Mouse (Mus musculus) frontal cortex, postnatal 14 days (tissue): ENCODE results near the gene Mrc1.
"Not testable (repeated sequence)": the region's sequence is repeated elsewhere in the genome, so short reads cannot be mapped to it uniquely, and the experiment has no call there.

Source experiments
- DNase-seq, 2 experiments: peaks; one replicate each; pipeline ENCODE4 v3.0.0; 2022; ENCODE audit warnings: low spot score in 2 of 2

The Mrc1 gene

GRCm38 (mm10) chr2:14229149-14229548 lies at the start of gene Mrc1:
Gene Mrc1, plus strand, starts transcription at chr2:14229392.
- DNase-seq = no peak

- DNase-seq = no peak
These were observed 44.8 kb upstream of the Mrc1 start for GRCm38 (mm10) chr2:14184375-14184774.

GRCm38 (mm10) chr2:14190684-14191083 lies 38.5 kb upstream of the Mrc1 start:
- no peak for DNase-seq

- no peak for DNase-seq
These were observed 37.6 kb upstream of the Mrc1 start for GRCm38 (mm10) chr2:14191601-14192000.

GRCm38 (mm10) chr2:14192046-14192445 lies 37.1 kb upstream of the Mrc1 start:
- DNase-seq = no peak

- not testable (repeated sequence) for DNase-seq
These were observed 30.8 kb upstream of the Mrc1 start for GRCm38 (mm10) chr2:14198325-14198903.

GRCm38 (mm10) chr2:14199621-14200020 lies 29.6 kb upstream of the Mrc1 start:
- DNase-seq = peak in 1 of 2 experiments; percentile 7

- DNase-seq = not testable (repeated sequence)
These were observed 28.2 kb upstream of the Mrc1 start for GRCm38 (mm10) chr2:14200879-14201445.

- DNase-seq = no peak
These were observed 24.9 kb upstream of the Mrc1 start for GRCm38 (mm10) chr2:14204308-14204707.

- no peak for DNase-seq
These were observed 22.4 kb upstream of the Mrc1 start for GRCm38 (mm10) chr2:14206798-14207197.

GRCm38 (mm10) chr2:14210731-14211130 lies 18.5 kb upstream of the Mrc1 start:
- DNase-seq = no peak

GRCm38 (mm10) chr2:14211606-14212005 lies 17.6 kb upstream of the Mrc1 start:
- DNase-seq = no peak

- DNase-seq = no peak
These were observed 14.4 kb upstream of the Mrc1 start for GRCm38 (mm10) chr2:14214764-14215163.

GRCm38 (mm10) chr2:14216653-14217052 lies 12.5 kb upstream of the Mrc1 start:
- no peak for DNase-seq

GRCm38 (mm10) chr2:14218126-14218525 lies 11.1 kb upstream of the Mrc1 start:
- DNase-seq = no peak

- no peak for DNase-seq
These were observed 4.8 kb upstream of the Mrc1 start for GRCm38 (mm10) chr2:14224387-14224786.

- DNase-seq = no peak
These were observed 697 bp upstream of the Mrc1 start for GRCm38 (mm10) chr2:14228495-14228894.

GRCm38 (mm10) chr2:14229979-14230378 lies 787 bp downstream of the Mrc1 start:
- DNase-seq = no peak

GRCm38 (mm10) chr2:14232897-14233296 lies 3.7 kb downstream of the Mrc1 start:
- DNase-seq = no peak

GRCm38 (mm10) chr2:14233983-14234382 lies 4.8 kb downstream of the Mrc1 start:
- DNase-seq = no peak

- DNase-seq = no peak
These were observed 6.1 kb downstream of the Mrc1 start for GRCm38 (mm10) chr2:14235319-14235718.

GRCm38 (mm10) chr2:14236920-14237319 lies 7.7 kb downstream of the Mrc1 start:
- no peak for DNase-seq

GRCm38 (mm10) chr2:14237723-14238122 lies 8.5 kb downstream of the Mrc1 start:
- no peak for DNase-seq

GRCm38 (mm10) chr2:14239151-14239550 lies 10.0 kb downstream of the Mrc1 start:
- no peak for DNase-seq
